Mouse (Mus musculus) lung, embryonic 14.5 days (tissue): ENCODE measurements around the gene Ralbp1. TPM values are rescaled to one million over a fixed set of nuclear protein-coding genes. Genes with fewer than 3 reads are reported as not detected.

Source experiments
- ATAC-seq: fragments of 200-750 bp; cut with Nextera tagmentation; 2 replicates; pipeline ENCODE4 v1.8.0; 2017; ENCODE audit warnings: mild to moderate bottlenecking, moderate TSS enrichment, moderate library complexity; ENCODE audit not compliant: insufficient read depth
- DNase-seq: peaks from one replicate; pipeline ENCODE4 v3.0.0-alpha.2; 2015
- H3K27ac ChIP-seq: fragments of 300-500 bp; sonication (generic); 2 replicates; pipeline ENCODE4 v1.5.1; 2014; ENCODE audit warnings: low read depth, mild to moderate bottlenecking, moderate library complexity
- H3K27me3 ChIP-seq: fragments of 300-500 bp; sonication (generic); 2 replicates; pipeline ENCODE4 v1.6.1; 2014; ENCODE audit warnings: low read length, control low read depth; ENCODE audit not compliant: insufficient read depth
- H3K36me3 ChIP-seq: fragments of 300-500 bp; sonication (generic); 2 replicates; pipeline ENCODE4 v1.6.1; 2014; ENCODE audit warnings: control low read depth; ENCODE audit not compliant: insufficient read depth
- H3K4me1 ChIP-seq: fragments of 300-500 bp; sonication (generic); 2 replicates; pipeline ENCODE4 v1.6.1; 2014; ENCODE audit warnings: antibody characterized with exemption, control low read depth; ENCODE audit not compliant: insufficient read depth
- H3K4me2 ChIP-seq: fragments of 300-500 bp; sonication (generic); 2 replicates; pipeline ENCODE4 v1.6.1; 2014; ENCODE audit warnings: mild to moderate bottlenecking
- H3K4me3 ChIP-seq: fragments of 300-500 bp; sonication (generic); 2 replicates; pipeline ENCODE4 v1.5.1; 2014; ENCODE audit warnings: low read depth, low read length
- H3K9ac ChIP-seq: fragments of 300-500 bp; sonication (generic); 2 replicates; pipeline ENCODE4 v1.6.1; 2014
- H3K9me3 ChIP-seq: fragments of 300-500 bp; sonication (generic); 2 replicates; pipeline ENCODE4 v1.6.1; 2016; ENCODE audit warnings: low read depth, low read length, control low read depth
- CTCF ChIP-seq: IDR thresholded peaks from 2 replicates; pipeline ENCODE4 v1.5.1; 2016; ENCODE audit warnings: antibody characterized with exemption, low read depth
- WGBS: fragments of 180-500 bp; shearing (Covaris S2); extraction: QIAGEN DNeasy Blood & Tissue Kit; methylation state at CpG from one replicate; pipeline ENCODE4 v1.1.7; 2014; 5-methylcytosine and 5-hydroxymethylcytosine counted together
- polyA plus RNA-seq: library from polyadenylated mRNA; unstranded; fragments of >200 nt; fragmentation: Nextera tagmentation; extraction: Ambion mirVana; gene quantifications from 2 replicates; pipeline ENCODE4 v1.2.1, GENCODE M21; 2014

Ralbp1 gene
- polyA plus RNA-seq, 1 experiment from 2014 or later: 65.8 TPM

GRCm38 (mm10) chr17:65866201-65866600 is 19.4 kb downstream of the Ralbp1 start:
- H3K27ac ChIP-seq: no peak overlapping the region
- H3K36me3 ChIP-seq: peaks cover 23% of the 10 kb centered on the region
- ATAC-seq: no peak
- DNase-seq: no peak
- no peaks in the 10 kb centered on the region for H3K4me1 ChIP-seq
- H3K9me3 ChIP-seq: no peaks in the 10 kb centered on the region
- H3K27me3 ChIP-seq: no peaks in the 10 kb centered on the region
- H3K9ac ChIP-seq: no peak overlapping the region
- no peak for TF ChIP-seq CTCF
- H3K4me3 ChIP-seq: no peak overlapping the region
- WGBS: 65% methylated on average over 3 of the region's 3 CpGs
- no peak overlapping the region for H3K4me2 ChIP-seq

GRCm38 (mm10) chr17:65865265-65865664 is 20.3 kb downstream of the Ralbp1 start:
- H3K4me2 ChIP-seq: no peak overlapping the region
- DNase-seq (no peak), ATAC-seq (no peak)
- H3K36me3 ChIP-seq: peaks cover 32% of the 10 kb centered on the region
- no peaks in the 10 kb centered on the region for H3K27me3 ChIP-seq
- H3K27ac ChIP-seq: no peak overlapping the region
- no peaks in the 10 kb centered on the region for H3K4me1 ChIP-seq
- H3K9ac ChIP-seq: no peak overlapping the region
- H3K9me3 ChIP-seq: no peaks in the 10 kb centered on the region
- TF ChIP-seq CTCF: no peak
- no peak overlapping the region for H3K4me3 ChIP-seq

- peak; percentile 85 for DNase-seq
- H3K9me3 ChIP-seq: no peaks in the 10 kb centered on the region
- H3K27ac ChIP-seq: no peak overlapping the region
- H3K4me1 ChIP-seq: no peaks in the 10 kb centered on the region
- no peak overlapping the region for H3K4me2 ChIP-seq
- WGBS: 35% methylated on average over 4 of the region's 4 CpGs
- H3K36me3 ChIP-seq: peaks cover 35% of the 10 kb centered on the region
- H3K9ac ChIP-seq: no peak overlapping the region
- no peaks in the 10 kb centered on the region for H3K27me3 ChIP-seq
- no peak overlapping the region for H3K4me3 ChIP-seq
- TF ChIP-seq CTCF: peak; percentile 88
- no peak for ATAC-seq
Observed at GRCm38 (mm10) chr17:65864742-65865141, 20.9 kb downstream of the Ralbp1 start.

DNA sequence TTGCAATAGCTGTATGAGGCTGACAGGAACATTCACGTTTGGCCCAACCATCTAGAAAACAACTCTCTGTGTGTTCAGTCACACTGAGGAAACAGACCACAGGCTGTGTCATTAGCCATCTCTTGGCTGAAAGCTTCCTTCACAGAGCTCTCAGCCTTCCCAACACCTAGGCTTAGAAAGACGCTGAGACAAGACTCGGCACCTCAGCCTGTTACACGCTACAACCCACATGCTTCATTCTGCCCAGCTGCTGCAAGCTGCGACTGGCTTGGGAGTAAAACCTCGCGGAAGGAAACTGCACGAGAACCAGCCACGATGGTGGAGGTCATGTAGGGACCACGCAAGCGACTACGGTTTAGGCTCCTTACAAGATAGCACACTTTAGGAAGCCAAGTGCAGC is 21.8 kb downstream of the Ralbp1 start:
- DNase-seq (no peak), ATAC-seq (no peak)
- Histone ChIP-seq H3K27me3 (no peaks in the 10 kb centered on the region), H3K27ac (no peak overlapping the region), H3K4me2 (no peak overlapping the region), H3K36me3 (peaks cover 39% of the 10 kb centered on the region), H3K4me3 (no peak overlapping the region), H3K4me1 (no peaks in the 10 kb centered on the region), H3K9ac (no peak overlapping the region), H3K9me3 (no peaks in the 10 kb centered on the region)
- 92% methylated on average over 12 of the region's 12 CpGs for WGBS
- no peak for TF ChIP-seq CTCF

DNA sequence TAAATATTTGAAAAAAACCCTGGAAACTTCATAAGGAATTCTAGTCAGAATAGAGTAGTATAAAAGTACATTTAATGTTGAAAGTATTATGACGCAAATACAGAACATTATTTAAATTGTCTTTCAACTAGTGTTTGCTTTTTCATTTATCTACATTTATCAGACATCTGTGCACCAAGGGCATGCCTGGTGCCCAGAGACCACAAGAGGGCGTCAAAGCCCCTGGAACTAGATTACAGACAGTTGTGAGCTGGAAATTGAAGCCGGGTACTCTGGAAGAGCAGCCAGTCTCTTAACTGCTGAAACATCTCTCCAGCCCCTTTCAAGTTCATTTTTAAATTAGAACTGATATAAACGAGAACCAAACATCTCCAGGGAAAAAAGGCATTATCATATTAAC is 23.0 kb downstream of the Ralbp1 start:
- WGBS: 62% methylated on average over 4 of the region's 4 CpGs

GRCm38 (mm10) chr17:65857617-65858016 is 28.0 kb downstream of the Ralbp1 start:
- no peaks in the 10 kb centered on the region for H3K9me3 ChIP-seq
- DNase-seq: no peak
- H3K4me3 ChIP-seq: no peak overlapping the region
- ATAC-seq: no peak
- no peaks in the 10 kb centered on the region for H3K27me3 ChIP-seq
- H3K9ac ChIP-seq: no peak overlapping the region
- H3K36me3 ChIP-seq: peaks cover 63% of the 10 kb centered on the region
- TF ChIP-seq CTCF: no peak
- 38% methylated on average over 4 of the region's 4 CpGs for WGBS
- no peak overlapping the region for H3K4me2 ChIP-seq
- no peak overlapping the region for H3K27ac ChIP-seq
- no peaks in the 10 kb centered on the region for H3K4me1 ChIP-seq

More for the DNA sequence above, 23.0 kb downstream of the Ralbp1 start:
- no peak overlapping the region for H3K4me2 ChIP-seq
- no peaks in the 10 kb centered on the region for H3K4me1 ChIP-seq
- H3K9ac ChIP-seq: no peak overlapping the region
- H3K27ac ChIP-seq: no peak overlapping the region
- TF ChIP-seq CTCF: peak; percentile 60
- ATAC-seq: 0 out of 2 replicates have a peak, but pooled peaks have one; percentile 38
- H3K36me3 ChIP-seq: peaks cover 49% of the 10 kb centered on the region
- no peak overlapping the region for H3K4me3 ChIP-seq
- no peaks in the 10 kb centered on the region for H3K9me3 ChIP-seq
- no peaks in the 10 kb centered on the region for H3K27me3 ChIP-seq
- peak; percentile 74 for DNase-seq

DNA sequence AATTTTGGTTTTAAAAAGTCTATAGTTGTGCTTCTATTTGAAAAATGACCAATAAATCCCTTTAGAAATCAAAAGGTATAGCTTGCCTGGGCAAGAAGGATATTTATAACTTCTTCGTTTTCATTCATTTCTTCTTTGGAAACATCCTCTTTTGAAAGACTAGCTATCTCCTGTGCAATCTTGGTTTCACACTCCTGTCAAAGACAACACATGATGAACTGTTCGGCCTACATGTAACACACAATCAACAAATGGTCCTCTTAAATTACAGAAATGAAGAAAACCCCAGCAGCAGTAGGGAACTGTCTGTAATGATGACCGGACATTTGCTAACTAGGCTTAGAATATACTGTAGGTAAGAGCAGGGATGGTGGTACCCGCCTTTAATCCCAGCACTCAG is 31.6 kb downstream of the Ralbp1 start:
- no peaks in the 10 kb centered on the region for H3K4me1 ChIP-seq
- H3K27me3 ChIP-seq: no peaks in the 10 kb centered on the region
- no peak overlapping the region for H3K9ac ChIP-seq
- H3K36me3 ChIP-seq: peaks cover 75% of the 10 kb centered on the region
- WGBS: 91% methylated on average over 4 of the region's 4 CpGs
- TF ChIP-seq CTCF: no peak
- no peaks in the 10 kb centered on the region for H3K9me3 ChIP-seq
- H3K4me2 ChIP-seq: no peak overlapping the region
- ATAC-seq (no peak), DNase-seq (no peak)
- H3K27ac ChIP-seq: no peak overlapping the region
- no peak overlapping the region for H3K4me3 ChIP-seq

DNA sequence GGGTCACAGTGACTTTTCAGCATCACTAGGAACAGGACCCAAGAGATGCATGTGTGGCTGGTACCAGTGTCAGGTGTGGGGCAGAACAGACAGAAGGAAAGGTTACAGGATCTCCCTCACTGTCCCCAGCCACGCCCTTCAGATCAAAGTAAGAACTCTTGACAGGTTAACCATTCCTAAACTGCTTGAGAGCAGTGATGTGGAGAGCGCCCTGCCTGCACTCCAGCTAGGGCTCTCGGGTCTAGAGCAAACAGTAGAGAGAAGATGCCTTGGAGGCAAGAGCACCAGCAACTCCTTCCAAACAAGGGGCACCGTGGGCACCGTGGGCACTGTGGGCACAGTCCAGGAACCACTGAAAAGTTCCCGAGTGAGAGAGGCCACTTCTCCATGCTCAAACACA is 32.3 kb downstream of the Ralbp1 start:
- DNase-seq: no peak
- H3K4me2 ChIP-seq: no peak overlapping the region
- H3K9ac ChIP-seq: no peak overlapping the region
- no peak for ATAC-seq
- H3K36me3 ChIP-seq: peaks cover 75% of the 10 kb centered on the region
- H3K9me3 ChIP-seq: no peaks in the 10 kb centered on the region
- WGBS: 71% methylated on average over 6 of the region's 6 CpGs
- H3K4me1 ChIP-seq: no peaks in the 10 kb centered on the region
- H3K4me3 ChIP-seq: no peak overlapping the region
- H3K27me3 ChIP-seq: no peaks in the 10 kb centered on the region
- TF ChIP-seq CTCF: no peak
- no peak overlapping the region for H3K27ac ChIP-seq
